Mouse (Mus musculus) bone marrow macrophage, adult 2 months (primary cell): ENCODE measurements around the gene Htatip2.

Experiments used
- CTCF ChIP-seq: IDR thresholded peaks from 2 replicates; pipeline ENCODE4 v1.5.1; 2012; ENCODE audit warnings: low read depth, mild to moderate bottlenecking, low read length, moderate library complexity
- POLR2A ChIP-seq: IDR thresholded peaks from 2 replicates; pipeline ENCODE4 v1.6.1; 2012; ENCODE audit warnings: mild to moderate bottlenecking, low read depth, low read length, borderline replicate concordance

DNA sequence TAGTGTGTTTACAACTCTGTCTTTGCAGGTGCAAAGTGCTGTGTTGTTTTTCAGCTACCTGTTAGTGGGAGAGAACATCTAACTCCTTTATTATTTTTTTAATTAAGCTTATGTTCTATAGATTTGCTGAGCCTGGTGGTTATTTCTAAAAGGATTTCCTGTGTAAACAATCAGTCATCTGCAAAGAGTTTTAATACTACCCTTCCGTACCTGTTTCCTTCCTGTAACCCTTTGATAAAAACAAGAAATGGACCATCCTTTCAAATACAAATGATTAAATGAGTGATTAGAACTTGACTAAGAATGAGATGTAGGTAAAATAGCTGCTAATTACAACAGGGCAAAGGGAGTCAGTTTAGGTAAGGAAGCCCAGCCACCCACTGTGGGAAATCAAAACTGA, 62.5 kb downstream of the Htatip2 start:
- TF ChIP-seq POLR2A (no peak), CTCF (no peak)
